Mouse (Mus musculus) lung, postnatal 10 days (tissue): Measurements from ENCODE around the gene Col28a1.

Experiments used
- DNase-seq: peaks from one replicate; pipeline ENCODE4 v3.0.0; 2021

Gene Col28a1

DNA sequence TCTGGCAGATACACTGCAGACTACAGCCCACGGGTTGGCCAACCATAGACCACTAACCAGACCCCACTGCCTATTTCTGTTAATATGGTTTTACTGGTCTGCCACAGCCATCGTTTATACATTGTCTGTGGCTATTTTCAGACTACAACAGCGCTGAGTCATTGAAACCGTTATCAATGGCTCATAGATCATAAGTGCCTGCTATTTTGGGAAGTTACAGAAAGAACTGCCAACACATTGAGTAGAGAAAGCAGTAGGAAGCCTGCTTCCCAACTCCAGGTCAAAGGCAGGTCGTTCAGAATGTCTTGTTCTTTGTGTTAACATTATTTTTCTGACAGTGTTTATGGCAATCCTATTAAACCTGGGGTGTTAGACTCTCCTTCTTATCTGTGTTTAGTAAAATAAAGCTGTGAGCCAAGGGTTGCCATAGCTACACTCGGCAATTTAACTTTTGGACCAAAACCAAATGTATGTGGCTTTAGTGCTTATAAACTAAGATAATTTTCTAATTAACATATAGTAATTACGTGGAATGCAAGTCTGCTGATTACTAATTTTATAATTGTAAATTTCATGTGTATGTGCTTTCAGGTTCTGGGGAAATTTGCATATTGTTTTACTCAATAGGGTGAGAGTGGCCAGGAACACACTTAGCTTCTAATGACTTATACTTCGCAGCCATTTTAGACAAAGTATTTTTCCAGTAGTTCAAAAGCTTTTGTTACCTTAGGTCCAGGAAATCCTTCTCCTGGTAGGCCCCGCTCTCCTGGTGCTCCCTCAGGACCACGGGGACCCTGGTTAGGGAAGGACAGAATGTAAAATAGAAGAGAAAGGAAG is 86.3 kb downstream of the Col28a1 start:
- DNase-seq = no peak

- DNase-seq = no peak
Observed at GRCm38 (mm10) chr6:8101224-8101623, 91.2 kb downstream of the Col28a1 start.

DNA sequence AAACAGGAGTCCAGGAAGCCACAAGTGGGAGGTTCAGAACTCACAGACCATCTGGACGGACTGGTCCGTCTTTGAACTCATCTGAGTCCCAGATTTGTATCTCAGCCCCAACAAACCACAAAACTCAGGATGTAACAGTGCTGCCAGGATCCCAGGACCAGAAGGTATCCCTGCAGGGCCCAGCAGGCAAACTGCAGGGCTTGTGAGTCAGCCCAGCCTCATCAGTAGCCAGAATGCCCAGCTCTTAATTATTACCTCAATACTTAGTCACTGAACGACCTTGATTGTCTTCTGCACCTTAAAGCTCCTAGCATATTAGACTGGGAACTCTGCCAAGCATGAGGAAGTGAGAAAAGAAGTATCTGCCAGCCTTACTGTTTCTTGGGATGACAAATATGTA is 96.6 kb downstream of the Col28a1 start:
- DNase-seq = no peak

DNA sequence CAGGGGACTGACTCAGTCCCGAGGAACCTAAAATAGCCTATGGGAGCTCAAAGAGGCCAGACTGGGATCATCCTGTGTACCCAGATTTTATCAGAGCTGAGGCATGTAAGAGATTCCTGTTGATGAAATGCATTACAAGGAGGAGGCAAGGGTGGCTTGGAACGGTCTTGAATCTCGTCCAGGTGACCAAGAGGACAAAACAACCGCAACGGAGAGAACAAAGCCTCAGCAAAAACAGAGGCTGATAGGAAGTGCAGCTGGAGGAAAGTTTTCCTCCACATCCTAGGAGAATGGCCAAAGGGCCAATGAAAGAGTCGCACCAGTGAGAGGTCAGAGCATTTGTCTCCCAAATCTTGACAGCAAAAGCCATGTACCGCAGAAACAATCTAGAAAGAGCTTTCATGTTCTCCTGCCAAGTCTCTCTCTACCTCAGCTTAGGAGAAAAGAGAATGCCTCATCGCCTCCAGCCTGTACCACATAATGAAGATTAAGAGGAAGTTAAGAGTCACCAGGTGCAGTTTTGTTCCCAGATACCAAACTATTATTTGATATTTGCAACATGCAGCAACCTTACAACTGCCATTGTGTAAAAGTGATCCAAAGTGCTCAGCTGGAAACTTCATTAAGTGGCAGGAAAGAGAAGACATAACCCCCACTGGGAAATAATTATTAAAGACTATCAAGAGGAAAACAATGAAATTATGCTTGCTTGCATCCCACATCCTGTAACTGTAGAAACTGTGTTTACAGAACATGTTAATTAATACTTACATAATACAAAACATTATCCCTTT is 98.1 kb downstream of the Col28a1 start:
- DNase-seq = no peak

DNA sequence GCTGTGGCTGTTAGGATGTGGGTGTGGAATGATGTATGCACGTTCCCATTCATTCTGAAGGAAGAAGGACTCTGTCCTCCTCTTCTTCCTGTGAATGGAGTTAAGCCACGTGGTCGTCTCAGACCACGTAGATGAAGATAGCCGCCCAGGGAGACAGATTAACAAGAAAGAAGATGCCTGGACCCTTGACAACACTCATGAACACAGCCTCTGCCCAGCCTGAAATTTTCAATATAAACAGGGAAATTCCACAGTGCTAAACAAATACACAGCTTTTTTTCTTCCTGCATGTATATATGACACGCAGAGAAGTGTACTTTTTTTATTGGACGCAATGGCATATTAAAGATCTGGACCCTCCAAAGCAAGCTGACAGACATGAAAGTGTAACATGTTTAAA is 98.9 kb downstream of the Col28a1 start:
- DNase-seq = no peak

GRCm38 (mm10) chr6:8086847-8087246 is 105.6 kb downstream of the Col28a1 start:
- peak; percentile 53 for DNase-seq

- DNase-seq = no peak
Observed at GRCm38 (mm10) chr6:8084806-8085205, 107.6 kb downstream of the Col28a1 start.

DNA sequence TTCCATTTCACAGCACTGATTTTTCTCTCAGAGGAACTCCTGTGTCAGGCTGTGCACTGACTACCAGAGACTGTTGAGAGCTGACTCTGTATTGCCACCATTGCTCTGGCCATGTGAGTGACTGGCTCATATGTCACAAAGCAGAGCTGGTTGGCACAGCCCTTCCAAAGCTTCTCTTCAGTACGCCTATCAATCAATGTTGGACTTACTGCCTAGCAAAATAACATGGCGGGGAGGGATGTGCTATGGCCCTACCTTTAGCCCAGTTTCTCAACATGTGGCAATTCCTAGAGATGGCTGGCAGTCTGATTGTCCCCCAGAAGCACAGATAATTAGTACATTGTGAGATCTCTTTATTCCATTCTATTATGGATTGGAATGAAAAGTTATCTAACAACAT is 109.2 kb downstream of the Col28a1 start:
- no peak for DNase-seq

GRCm38 (mm10) chr6:8077572-8078146 is 114.8 kb downstream of the Col28a1 start:
- no peak for DNase-seq

DNA sequence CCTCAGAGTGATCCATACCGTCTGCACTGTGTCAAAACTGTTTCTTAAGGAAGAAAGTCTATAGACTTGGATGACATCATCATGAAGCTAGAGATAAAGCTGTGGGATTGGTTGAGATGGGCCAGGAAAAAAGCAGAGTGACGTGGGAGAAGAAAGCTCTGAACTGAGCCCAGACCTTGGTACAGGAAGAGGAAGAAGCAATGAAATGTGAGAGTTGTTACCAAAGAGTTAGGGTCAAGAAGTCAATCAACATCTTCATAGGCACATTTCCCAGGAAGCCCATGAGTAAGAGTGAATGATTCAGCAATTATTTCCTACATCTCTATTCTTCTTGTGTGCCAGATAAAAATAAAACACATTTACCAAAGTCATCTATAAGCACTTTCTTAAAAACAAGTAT is 117.5 kb downstream of the Col28a1 start:
- DNase-seq = no peak

- no peak for DNase-seq
Observed at GRCm38 (mm10) chr6:8068979-8069378, 123.4 kb downstream of the Col28a1 start.

- no peak for DNase-seq
Observed at GRCm38 (mm10) chr6:8068394-8068793, 124.0 kb downstream of the Col28a1 start.

- DNase-seq = no peak
Observed at GRCm38 (mm10) chr6:8067124-8067523, 125.3 kb downstream of the Col28a1 start.

- peak; percentile 49 for DNase-seq
Observed at GRCm38 (mm10) chr6:8066208-8066607, 126.2 kb downstream of the Col28a1 start.

DNA sequence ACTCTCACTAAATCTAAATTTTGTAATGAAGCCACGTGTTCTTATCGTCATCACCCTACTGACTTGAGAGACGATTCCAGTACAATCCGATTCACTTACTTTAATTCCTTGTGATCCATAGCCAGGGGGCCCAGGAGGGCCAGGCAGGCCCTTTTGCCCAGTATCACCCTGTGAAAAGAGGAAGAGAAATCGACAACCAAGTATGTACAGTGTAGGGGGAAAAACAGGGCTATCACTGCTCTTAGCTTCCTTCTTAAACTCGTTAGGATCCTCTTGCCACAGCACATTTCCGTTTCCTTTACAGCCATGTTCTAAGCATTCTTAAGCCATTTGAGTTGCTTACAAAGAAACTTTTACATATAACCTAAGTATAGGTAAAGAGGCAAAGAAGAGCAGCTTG is 133.2 kb downstream of the Col28a1 start:
- no peak for DNase-seq

GRCm38 (mm10) chr6:8048216-8048615 is 144.2 kb downstream of the Col28a1 start:
- DNase-seq = no peak

- DNase-seq = peak; percentile 18
Observed at GRCm38 (mm10) chr6:8046446-8046845, 146.0 kb downstream of the Col28a1 start.

DNA sequence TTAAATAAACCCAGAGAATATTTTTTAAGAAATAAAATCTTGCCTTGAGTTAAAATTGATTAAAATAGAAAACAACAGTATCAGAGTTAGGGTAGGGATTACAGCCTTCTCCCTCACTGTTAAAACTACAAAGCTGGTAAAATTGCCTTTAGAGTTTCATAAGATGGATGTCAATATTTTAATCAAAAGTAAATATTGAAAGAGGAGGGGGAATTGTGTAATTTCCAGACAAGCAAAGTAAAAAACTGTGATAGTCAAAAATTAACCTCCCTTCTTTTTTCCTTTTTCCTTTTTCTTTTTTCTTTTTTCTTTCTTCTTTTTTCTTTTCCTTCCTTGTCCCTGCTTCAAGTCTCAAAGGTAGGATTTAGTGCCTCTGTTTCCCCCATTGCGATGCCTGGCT is 146.6 kb downstream of the Col28a1 start:
- no peak for DNase-seq

DNA sequence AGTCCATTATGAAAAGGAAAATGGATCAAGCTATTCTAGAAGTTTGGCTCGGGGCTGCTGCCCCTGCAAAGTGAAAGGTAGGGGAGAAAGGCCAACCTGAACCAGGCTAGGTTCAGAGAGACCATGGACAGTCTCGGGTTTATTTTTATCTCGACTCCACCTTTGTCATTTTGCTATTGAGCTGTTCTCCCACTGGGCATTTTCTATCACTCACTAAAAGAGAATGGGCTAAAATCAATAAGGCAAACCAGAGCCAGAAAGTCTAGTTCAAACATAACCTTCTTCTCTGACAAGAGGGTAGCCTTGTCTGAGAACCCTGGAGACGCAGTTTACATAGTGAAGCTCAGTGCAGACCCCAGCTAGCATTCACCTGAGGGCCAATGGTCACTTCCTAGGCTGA is 163.7 kb downstream of the Col28a1 start:
- DNase-seq = no peak

DNA sequence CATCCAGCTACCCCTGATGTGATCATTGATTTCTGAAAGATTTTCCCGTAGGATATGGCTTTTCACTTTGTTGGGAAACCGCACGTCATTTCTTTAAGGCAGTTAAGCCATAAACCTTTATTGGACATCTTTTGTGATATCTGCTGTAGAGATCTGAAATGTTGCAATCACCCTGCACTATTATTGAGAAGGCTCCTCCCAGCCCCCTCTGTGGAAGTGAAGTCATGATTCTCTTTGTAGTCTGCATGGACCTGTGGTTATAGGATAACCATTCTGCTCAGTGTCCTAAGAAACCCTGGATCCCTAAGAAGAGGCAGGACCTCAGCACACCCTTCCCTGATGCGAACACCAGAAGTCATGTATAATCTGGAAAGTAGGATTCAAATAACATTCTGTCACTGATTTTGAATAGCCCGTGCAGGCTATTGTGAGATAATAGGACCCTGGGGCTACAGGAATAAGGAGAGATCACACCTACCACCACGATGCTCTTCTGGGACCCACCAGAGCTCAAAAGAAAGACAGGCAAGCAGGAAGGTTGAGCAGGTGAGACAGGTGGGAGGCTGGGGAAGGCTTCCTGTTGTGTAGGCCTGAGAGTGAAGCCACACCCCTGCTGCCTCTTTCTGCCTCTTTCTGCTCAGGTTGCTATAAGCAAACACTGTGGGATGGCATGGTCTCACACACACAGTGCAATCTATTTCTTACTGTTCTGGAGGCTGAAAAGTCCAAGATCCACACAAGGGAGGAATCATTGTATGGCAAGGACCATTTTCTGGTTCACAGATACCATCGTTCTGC is 166.9 kb downstream of the Col28a1 start:
- DNase-seq = no peak

DNA sequence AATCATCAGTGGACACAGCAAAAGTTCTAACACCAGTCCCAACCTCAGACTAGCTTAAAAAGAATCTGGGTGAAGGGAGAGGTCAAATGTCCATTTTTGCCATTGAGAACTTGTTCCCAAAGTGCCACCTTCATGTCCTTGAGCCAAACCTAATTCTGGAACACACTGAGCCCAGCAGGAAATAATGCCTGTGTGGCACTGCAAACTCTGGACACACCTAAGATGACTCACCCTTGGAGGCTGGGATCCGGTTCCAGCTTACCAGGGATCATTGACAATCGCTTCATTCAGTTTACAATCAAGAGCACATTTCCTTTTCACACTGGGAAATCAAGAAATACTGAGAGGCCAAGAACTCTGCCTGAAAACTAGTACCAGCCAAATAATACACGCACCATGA is 168.9 kb downstream of the Col28a1 start:
- DNase-seq = no peak

- DNase-seq = no peak
Observed at GRCm38 (mm10) chr6:7994736-7995135, 197.7 kb downstream of the Col28a1 start.

DNA sequence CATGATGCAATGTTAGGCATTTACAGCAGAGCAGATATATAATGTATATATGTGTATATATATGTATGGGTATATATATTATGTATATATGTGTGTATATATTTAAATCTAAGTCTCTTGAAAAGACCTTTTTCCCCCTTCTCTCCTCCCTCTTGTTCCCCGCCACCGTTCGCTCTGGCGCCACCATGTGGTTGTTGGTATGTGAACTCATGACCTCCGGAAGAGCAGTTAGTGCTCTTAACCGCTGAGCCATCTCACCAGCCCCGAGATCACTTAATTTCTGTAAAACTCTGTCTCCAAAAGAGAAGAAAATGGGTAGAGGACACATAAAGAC is 208.8 kb downstream of the Col28a1 start:
- DNase-seq = peak; percentile 73
